In genomic region chr9:22786006-22786405, GRCm38 (mm10) we compare ENCODE assay signal across 15 mouse cellular contexts.
"Had no signal": no experiment of that assay in that cellular context is flagged by ENCODE, and none has a peak within 500 bp of the region (broad histone marks: within the 10 kb centered on the region; RNA-seq: fewer than 3 reads in every experiment).

No protein-coding gene starts in this region.

- H3K4me2 ChIP-seq: liver, embryonic 13.5 days; lung, embryonic 15.5 days; midbrain, embryonic 11.5 days; midbrain, embryonic 15.5 days; neural tube, embryonic 13.5 days had no signal

- H3K9ac ChIP-seq: liver, embryonic 13.5 days; liver, postnatal 0 days; lung, embryonic 15.5 days; midbrain, embryonic 15.5 days; neural tube, embryonic 13.5 days had no signal

- DNase-seq: kidney, postnatal 36 days; left cerebral cortex, postnatal 4 days; liver, embryonic 13.5 days; liver, postnatal 0 days; lung, postnatal 14 days; retina, postnatal 1 day; right cerebral cortex, postnatal 25 days; thymus, postnatal 4 days had no signal

- H3K36me3 ChIP-seq: liver, embryonic 13.5 days; lung, embryonic 15.5 days; midbrain, embryonic 15.5 days; neural tube, embryonic 13.5 days had no signal

- H3K27ac ChIP-seq: kidney, postnatal 0 days; liver, embryonic 13.5 days; lung, embryonic 15.5 days; macrophage; midbrain, embryonic 15.5 days; neural tube, embryonic 13.5 days had no signal

- H3K4me1 ChIP-seq: liver, embryonic 13.5 days; lung, embryonic 15.5 days; midbrain, embryonic 15.5 days had no signal

- H3K9me3 ChIP-seq: liver, embryonic 13.5 days; lung, embryonic 15.5 days; megakaryocyte, embryonic 14.5 days; midbrain, embryonic 15.5 days; neural tube, embryonic 13.5 days had no signal

- H3K27me3 ChIP-seq: liver, embryonic 13.5 days; lung, embryonic 15.5 days; midbrain, embryonic 15.5 days; neural tube, embryonic 13.5 days had no signal

- H3K4me3 ChIP-seq: liver, embryonic 13.5 days; lung, embryonic 15.5 days; megakaryocyte, embryonic 14.5 days; midbrain, embryonic 15.5 days; neural tube, embryonic 13.5 days had no signal

- ATAC-seq: liver, postnatal 0 days; midbrain, embryonic 15.5 days had no signal
